Mouse (Mus musculus): ENCODE measurements around the gene Tpm1. TPM values are rescaled to one million over a fixed set of nuclear protein-coding genes. Genes with fewer than 3 reads are reported as not detected.

The Tpm1 gene
- polyA plus RNA-seq, 1 experiment from 2014 or later = 422 TPM

DNA sequence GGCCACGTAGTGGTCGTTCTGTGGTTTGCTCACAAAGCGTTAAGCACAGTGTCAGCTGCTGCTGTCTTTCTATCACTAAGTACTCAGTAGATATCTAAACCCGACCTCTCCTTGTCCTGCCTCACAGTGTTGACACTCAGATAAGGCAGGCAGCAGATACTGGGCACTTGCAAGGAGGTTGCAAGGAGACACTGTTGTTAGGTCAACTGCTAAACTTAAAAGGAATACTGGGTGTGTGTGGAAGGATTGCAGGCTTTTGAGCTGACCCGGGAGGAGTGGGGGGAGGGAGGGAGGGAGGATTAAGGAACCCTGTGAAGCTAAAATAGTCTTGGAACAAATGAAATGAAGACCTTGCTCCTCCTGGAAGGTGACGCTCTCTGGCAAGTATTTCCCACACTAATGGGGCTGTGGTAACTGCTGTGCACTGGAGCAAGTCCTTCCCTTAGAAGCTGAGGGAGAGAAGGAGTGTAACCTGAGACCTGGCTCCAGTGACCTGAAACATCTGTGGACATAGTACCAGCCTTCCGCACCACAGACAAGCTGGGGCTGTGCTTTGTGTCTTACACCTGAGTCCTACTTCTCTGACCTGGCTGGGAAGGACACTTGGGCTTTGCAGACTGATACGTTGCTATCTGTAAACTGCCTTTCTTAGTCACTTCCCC, 28.6 kb upstream of the Tpm1 start:
- 0 out of 2 replicates have a peak overlapping the region, but pooled peaks have one; percentile 28 for H3K9ac ChIP-seq (ENCODE audit: low read depth, low read length)
- no peaks in the 10 kb centered on the region for H3K27me3 ChIP-seq (ENCODE audit: control insufficient read depth, insufficient read depth, low read length)
- peak overlapping the region; percentile 92 for H3K27ac ChIP-seq (ENCODE audit: low read depth, low read length)
- WGBS = 17% methylated on average over 8 of the region's 8 CpGs
- no peak overlapping the region for H3K4me2 ChIP-seq (replicated peaks; ENCODE audit: low read depth, low read length)
- H3K4me3 ChIP-seq (ENCODE audit: low read length) = no peak overlapping the region
- peaks cover 18% of the 10 kb centered on the region for H3K4me1 ChIP-seq (ENCODE audit: control insufficient read depth, insufficient read depth, low read length)
- no peaks in the 10 kb centered on the region for H3K36me3 ChIP-seq (ENCODE audit: control insufficient read depth, insufficient read depth, low read length)
- peak; percentile 95 for ATAC-seq (ENCODE audit: low FRiP score, low TSS enrichment)
- H3K9me3 ChIP-seq (ENCODE audit: control insufficient read depth, low read length) = no peaks in the 10 kb centered on the region

DNA sequence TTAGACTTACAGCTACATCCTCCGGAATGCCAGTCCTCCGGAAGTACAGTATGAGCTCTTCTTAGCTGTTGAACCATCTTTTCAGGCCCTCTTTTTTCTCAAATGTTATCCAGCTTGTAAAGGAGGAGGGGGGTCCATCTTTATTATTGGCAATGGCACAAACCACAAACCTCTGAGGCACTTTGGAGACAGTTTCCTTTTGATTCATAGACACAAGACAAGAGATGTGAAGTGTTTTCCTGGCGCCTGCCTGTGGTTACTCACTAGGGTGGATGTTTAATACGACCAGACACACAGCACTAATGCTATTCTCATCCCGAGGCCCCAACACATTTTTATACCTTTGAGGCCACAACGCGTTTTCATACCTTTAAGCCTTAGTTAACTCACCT, 28.1 kb upstream of the Tpm1 start:
- H3K4me3 ChIP-seq (ENCODE audit: low read length) = no peak overlapping the region
- no peak for ATAC-seq (ENCODE audit: low FRiP score, low TSS enrichment)
- WGBS = 60% methylated on average over 7 of the region's 7 CpGs
- H3K9me3 ChIP-seq (ENCODE audit: control insufficient read depth, low read length) = no peaks in the 10 kb centered on the region
- no peaks in the 10 kb centered on the region for H3K36me3 ChIP-seq (ENCODE audit: control insufficient read depth, insufficient read depth, low read length)
- no peak overlapping the region for H3K4me2 ChIP-seq (replicated peaks; ENCODE audit: low read depth, low read length)
- H3K27ac ChIP-seq (ENCODE audit: low read depth, low read length) = peak overlapping the region; percentile 92
- no peaks in the 10 kb centered on the region for H3K27me3 ChIP-seq (ENCODE audit: control insufficient read depth, insufficient read depth, low read length)
- H3K9ac ChIP-seq (ENCODE audit: low read depth, low read length) = no peak overlapping the region
- peaks cover 18% of the 10 kb centered on the region for H3K4me1 ChIP-seq (ENCODE audit: control insufficient read depth, insufficient read depth, low read length)

DNA sequence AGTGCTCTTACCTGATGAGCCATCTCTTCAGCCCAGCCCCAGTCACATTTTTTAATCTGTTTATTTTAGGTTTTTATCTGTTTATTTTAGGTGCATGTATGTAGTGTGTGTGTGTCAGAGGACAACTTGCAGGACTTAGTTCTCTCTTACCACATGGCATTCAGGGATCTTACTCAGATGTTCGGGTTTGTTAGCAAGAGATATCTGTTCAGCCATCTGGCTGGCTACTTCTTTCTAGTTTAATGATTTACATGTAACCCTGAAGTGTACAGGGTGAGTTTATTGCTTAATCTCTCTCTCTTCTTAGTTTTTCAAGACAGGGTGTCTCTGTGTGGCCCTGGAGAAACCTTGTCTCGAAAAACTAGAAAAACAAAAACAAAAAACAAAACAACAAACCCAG, 23.0 kb upstream of the Tpm1 start:
- Histone ChIP-seq H3K27ac (ENCODE audit: low read depth, low read length) (peak overlapping the region; percentile 79; the same call in 1 of the 2 replicates), H3K4me2 (replicated peaks; ENCODE audit: low read depth, low read length) (no peak overlapping the region), H3K4me3 (ENCODE audit: low read length) (no peak overlapping the region), H3K4me1 (ENCODE audit: control insufficient read depth, insufficient read depth, low read length) (peaks cover 2% of the 10 kb centered on the region), H3K9me3 (ENCODE audit: control insufficient read depth, low read length) (no peaks in the 10 kb centered on the region), H3K27me3 (ENCODE audit: control insufficient read depth, insufficient read depth, low read length) (no peaks in the 10 kb centered on the region), H3K36me3 (ENCODE audit: control insufficient read depth, insufficient read depth, low read length) (no peaks in the 10 kb centered on the region), H3K9ac (ENCODE audit: low read depth, low read length) (no peak overlapping the region)
- no peak for ATAC-seq (ENCODE audit: low FRiP score, low TSS enrichment)
- WGBS = 23% methylated on average over 2 of the region's 2 CpGs

DNA sequence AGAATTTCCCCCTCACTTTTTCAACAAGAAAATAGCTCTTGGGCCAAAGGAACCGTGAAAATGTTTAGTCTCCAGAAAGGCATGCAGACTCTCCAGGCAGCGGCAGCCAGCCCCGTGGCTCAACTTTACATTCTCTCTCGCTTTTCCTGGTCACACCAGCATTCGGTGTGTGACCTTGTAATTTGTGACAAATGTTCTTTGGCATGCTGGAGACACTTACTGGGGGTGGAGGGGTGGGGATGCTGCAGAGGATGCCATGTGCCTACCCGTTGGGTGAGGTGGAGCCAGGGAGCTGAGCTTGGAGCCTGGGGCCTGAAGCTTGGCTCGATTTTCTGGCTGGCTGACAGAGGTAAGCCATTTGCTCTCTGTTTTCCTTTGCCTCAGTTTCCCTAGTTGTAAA, 22.4 kb upstream of the Tpm1 start:
- 31% methylated on average over 7 of the region's 7 CpGs for WGBS
- no peak for ATAC-seq (ENCODE audit: low FRiP score, low TSS enrichment)

DNA sequence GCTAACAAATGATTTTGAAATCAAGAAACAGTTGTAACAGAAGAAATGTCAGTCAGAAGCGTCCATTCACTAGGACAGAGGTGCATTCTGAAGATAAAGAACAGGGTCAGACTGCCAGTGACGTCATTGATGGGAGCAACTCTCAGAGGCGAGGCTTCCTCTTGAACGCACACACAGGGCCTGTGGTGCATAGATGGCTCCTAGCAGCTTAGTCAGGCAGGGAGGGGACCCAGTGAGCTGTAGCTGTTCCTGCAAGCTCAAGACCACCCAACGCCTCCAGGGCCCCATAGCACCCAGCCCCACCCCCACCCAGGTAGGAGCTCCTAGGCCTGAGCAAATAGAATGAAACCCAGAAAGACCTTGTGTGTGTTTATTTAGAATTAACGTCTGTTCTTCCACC, 21.9 kb upstream of the Tpm1 start:
- 39% methylated on average over 6 of the region's 6 CpGs for WGBS
- peak; percentile 46; the same call in 1 of the 2 replicates for ATAC-seq (ENCODE audit: low FRiP score, low TSS enrichment)
- no peaks in the 10 kb centered on the region for H3K27me3 ChIP-seq (ENCODE audit: control insufficient read depth, insufficient read depth, low read length)
- no peak overlapping the region for H3K4me3 ChIP-seq (ENCODE audit: low read length)
- H3K9ac ChIP-seq (ENCODE audit: low read depth, low read length) = no peak overlapping the region
- no peak overlapping the region for H3K4me2 ChIP-seq (replicated peaks; ENCODE audit: low read depth, low read length)
- H3K36me3 ChIP-seq (ENCODE audit: control insufficient read depth, insufficient read depth, low read length) = no peaks in the 10 kb centered on the region
- no peaks in the 10 kb centered on the region for H3K9me3 ChIP-seq (ENCODE audit: control insufficient read depth, low read length)
- H3K27ac ChIP-seq (ENCODE audit: low read depth, low read length) = peak overlapping the region; percentile 79
- H3K4me1 ChIP-seq (ENCODE audit: control insufficient read depth, insufficient read depth, low read length) = peaks cover 2% of the 10 kb centered on the region; the same call in 1 of the 2 replicates

More for the DNA sequence above, 22.4 kb upstream of the Tpm1 start:
- peaks cover 2% of the 10 kb centered on the region; the same call in 1 of the 2 replicates for H3K4me1 ChIP-seq (ENCODE audit: control insufficient read depth, insufficient read depth, low read length)
- H3K4me2 ChIP-seq (replicated peaks; ENCODE audit: low read depth, low read length) = no peak overlapping the region
- H3K9ac ChIP-seq (ENCODE audit: low read depth, low read length) = no peak overlapping the region
- H3K9me3 ChIP-seq (ENCODE audit: control insufficient read depth, low read length) = no peaks in the 10 kb centered on the region
- H3K27me3 ChIP-seq (ENCODE audit: control insufficient read depth, insufficient read depth, low read length) = no peaks in the 10 kb centered on the region
- H3K27ac ChIP-seq (ENCODE audit: low read depth, low read length) = peak overlapping the region; percentile 79
- H3K4me3 ChIP-seq (ENCODE audit: low read length) = no peak overlapping the region
- H3K36me3 ChIP-seq (ENCODE audit: control insufficient read depth, insufficient read depth, low read length) = no peaks in the 10 kb centered on the region

DNA sequence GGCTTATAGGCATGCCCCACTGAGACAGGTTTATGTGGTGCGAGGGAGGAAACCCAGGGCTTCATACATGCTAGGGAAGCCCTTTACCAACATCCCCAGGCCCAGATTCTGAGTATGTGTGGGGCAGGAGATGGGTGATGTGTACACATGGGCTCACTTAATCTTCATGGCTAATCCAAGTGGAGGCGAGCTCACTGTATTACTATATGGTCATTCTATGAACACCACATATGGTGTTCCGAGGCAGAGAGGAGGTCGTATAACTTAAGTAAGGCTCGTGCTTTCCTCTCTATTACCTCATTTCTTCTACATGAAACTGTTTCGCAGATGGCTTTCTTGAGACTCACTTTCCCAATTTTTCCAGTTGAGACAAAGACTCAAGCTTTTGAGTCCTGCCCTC, 17.4 kb upstream of the Tpm1 start:
- no peak for ATAC-seq (ENCODE audit: low FRiP score, low TSS enrichment)
- Histone ChIP-seq H3K9ac (ENCODE audit: low read depth, low read length) (no peak overlapping the region), H3K27ac (ENCODE audit: low read depth, low read length) (no peak overlapping the region), H3K4me2 (replicated peaks; ENCODE audit: low read depth, low read length) (no peak overlapping the region), H3K36me3 (ENCODE audit: control insufficient read depth, insufficient read depth, low read length) (no peaks in the 10 kb centered on the region), H3K9me3 (ENCODE audit: control insufficient read depth, low read length) (no peaks in the 10 kb centered on the region), H3K4me3 (ENCODE audit: low read length) (no peak overlapping the region), H3K27me3 (ENCODE audit: control insufficient read depth, insufficient read depth, low read length) (no peaks in the 10 kb centered on the region), H3K4me1 (ENCODE audit: control insufficient read depth, insufficient read depth, low read length) (no peaks in the 10 kb centered on the region)
- 93% methylated on average over 6 of the region's 6 CpGs for WGBS

DNA sequence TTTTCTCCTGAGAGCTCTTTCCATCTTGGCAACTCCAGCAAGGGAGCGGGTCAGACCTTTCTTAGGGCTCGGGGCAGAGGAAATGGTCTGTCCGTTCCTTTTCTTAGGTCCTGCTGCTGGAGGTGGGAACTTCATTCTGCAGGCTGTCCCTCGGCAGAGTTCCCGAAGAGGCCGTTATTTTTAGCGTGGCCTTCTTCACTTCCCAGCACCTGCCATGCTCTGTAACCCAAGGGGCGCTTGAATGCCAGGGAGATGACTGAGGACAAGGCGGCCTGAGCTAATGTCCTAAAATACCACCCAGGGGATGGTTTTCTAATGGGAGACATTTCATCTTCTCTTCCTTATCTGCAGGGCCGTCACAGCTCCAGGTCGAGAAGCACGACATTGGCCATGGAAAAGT, 10.5 kb upstream of the Tpm1 start:
- Histone ChIP-seq H3K36me3 (ENCODE audit: control insufficient read depth, insufficient read depth, low read length) (no peaks in the 10 kb centered on the region), H3K9me3 (ENCODE audit: control insufficient read depth, low read length) (no peaks in the 10 kb centered on the region), H3K9ac (ENCODE audit: low read depth, low read length) (no peak overlapping the region), H3K4me1 (ENCODE audit: control insufficient read depth, insufficient read depth, low read length) (no peaks in the 10 kb centered on the region), H3K27ac (ENCODE audit: low read depth, low read length) (no peak overlapping the region), H3K27me3 (ENCODE audit: control insufficient read depth, insufficient read depth, low read length) (no peaks in the 10 kb centered on the region), H3K4me2 (replicated peaks; ENCODE audit: low read depth, low read length) (no peak overlapping the region), H3K4me3 (ENCODE audit: low read length) (no peak overlapping the region)
- 75% methylated on average over 12 of the region's 12 CpGs for WGBS
- no peak for ATAC-seq (ENCODE audit: low FRiP score, low TSS enrichment)

DNA sequence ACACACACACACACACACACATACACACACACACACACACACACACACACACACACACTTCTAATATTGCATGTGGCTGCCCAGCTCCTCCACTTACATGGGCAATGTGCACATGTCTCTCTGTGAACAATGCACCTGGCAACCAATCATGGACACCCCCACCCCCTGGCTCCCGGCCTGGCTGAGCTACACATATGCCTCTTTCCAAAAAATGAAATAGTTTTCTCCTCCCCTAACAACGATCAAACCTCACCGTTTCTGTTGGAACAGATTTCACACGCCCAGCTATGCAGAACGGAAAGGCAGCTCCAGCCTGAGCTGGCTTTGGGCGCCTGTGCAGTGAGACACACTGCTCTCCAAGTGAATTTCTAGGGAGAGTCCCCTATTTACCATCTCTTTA, 9.2 kb upstream of the Tpm1 start:
- H3K27me3 ChIP-seq (ENCODE audit: control insufficient read depth, insufficient read depth, low read length) = no peaks in the 10 kb centered on the region
- no peaks in the 10 kb centered on the region for H3K9me3 ChIP-seq (ENCODE audit: control insufficient read depth, low read length)
- no peak overlapping the region for H3K27ac ChIP-seq (ENCODE audit: low read depth, low read length)
- no peak overlapping the region for H3K4me2 ChIP-seq (replicated peaks; ENCODE audit: low read depth, low read length)
- no peak overlapping the region for H3K4me3 ChIP-seq (ENCODE audit: low read length)
- H3K36me3 ChIP-seq (ENCODE audit: control insufficient read depth, insufficient read depth, low read length) = no peaks in the 10 kb centered on the region
- no peaks in the 10 kb centered on the region for H3K4me1 ChIP-seq (ENCODE audit: control insufficient read depth, insufficient read depth, low read length)
- 62% methylated on average over 6 of the region's 6 CpGs for WGBS
- ATAC-seq (ENCODE audit: low FRiP score, low TSS enrichment) = no peak
- H3K9ac ChIP-seq (ENCODE audit: low read depth, low read length) = no peak overlapping the region

DNA sequence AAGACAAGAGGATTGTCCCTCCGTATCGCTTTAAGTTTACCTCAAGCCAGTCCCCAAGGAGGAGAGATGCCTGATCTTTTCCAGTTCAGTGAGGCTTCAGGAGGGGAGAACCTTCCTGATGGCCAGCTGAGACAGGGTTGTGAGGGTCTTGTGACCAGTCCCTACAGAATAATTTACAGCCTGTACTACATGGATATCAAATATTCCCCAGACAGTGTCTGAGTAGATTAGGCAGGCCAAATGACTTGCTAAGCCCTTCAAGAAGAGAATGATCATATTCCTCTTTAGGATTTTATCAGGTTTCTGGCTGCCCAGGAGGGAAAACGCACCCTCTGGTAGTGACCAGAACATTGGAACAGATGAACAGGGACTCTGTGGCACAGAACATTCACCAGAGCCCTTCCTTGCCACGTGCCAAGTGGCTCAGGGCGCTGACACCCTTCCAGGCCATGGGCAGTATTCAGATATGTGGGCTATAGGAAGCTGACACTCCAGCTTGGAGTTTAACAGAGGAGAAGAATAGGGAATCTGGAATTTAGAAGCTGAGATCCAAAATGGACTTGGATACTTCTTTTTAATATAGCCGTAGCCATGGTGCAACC, 1.6 kb upstream of the Tpm1 start:
- ATAC-seq (ENCODE audit: low FRiP score, low TSS enrichment) = no peak
- WGBS = 78% methylated on average over 6 of the region's 6 CpGs

More for the DNA sequence above, 1.6 kb upstream of the Tpm1 start:
- H3K4me2 ChIP-seq (replicated peaks; ENCODE audit: low read depth, low read length) = no peak overlapping the region
- H3K9me3 ChIP-seq (ENCODE audit: control insufficient read depth, low read length) = no peaks in the 10 kb centered on the region
- no peak overlapping the region for H3K9ac ChIP-seq (ENCODE audit: low read depth, low read length)
- 0 out of 2 replicates have a peak, but pooled peaks cover 4% of the 10 kb centered on the region for H3K27me3 ChIP-seq (ENCODE audit: control insufficient read depth, insufficient read depth, low read length)
- H3K36me3 ChIP-seq (ENCODE audit: control insufficient read depth, insufficient read depth, low read length) = no peaks in the 10 kb centered on the region
- H3K4me1 ChIP-seq (ENCODE audit: control insufficient read depth, insufficient read depth, low read length) = peaks cover 18% of the 10 kb centered on the region
- no peak overlapping the region for H3K27ac ChIP-seq (ENCODE audit: low read depth, low read length)
- H3K4me3 ChIP-seq (ENCODE audit: low read length) = no peak overlapping the region
